Mouse (Mus musculus) kidney, embryonic 14.5 days (tissue): ENCODE data around the gene Flna. TPM values are rescaled to one million over a fixed set of nuclear protein-coding genes. Genes with fewer than 3 reads are reported as not detected.
A peak's percentile ranks its signal among the peaks of the same experiment; 100 is the strongest.

Experiments used
- ATAC-seq: fragments of 200-750 bp; cut with Nextera tagmentation; 2 replicates; pipeline ENCODE4 v1.8.0; 2017; ENCODE audit warnings: moderate number of reproducible peaks, mild to moderate bottlenecking, moderate TSS enrichment, moderate library complexity; ENCODE audit not compliant: low FRiP score, low TSS enrichment
- H3K27ac ChIP-seq: fragments of 300-500 bp; sonication (generic); 2 replicates; pipeline ENCODE4 v1.5.1; 2014; ENCODE audit warnings: low read depth, mild to moderate bottlenecking, low read length, moderate library complexity, mixed read lengths
- H3K27me3 ChIP-seq: fragments of 300-500 bp; sonication (generic); 2 replicates; pipeline ENCODE4 v1.6.1; 2014; ENCODE audit warnings: mild to moderate bottlenecking, low read length; ENCODE audit not compliant: control insufficient read depth, insufficient read depth
- H3K36me3 ChIP-seq: fragments of 300-500 bp; sonication (generic); 2 replicates; pipeline ENCODE4 v1.6.1; 2014; ENCODE audit warnings: low read length, mixed read lengths; ENCODE audit not compliant: control insufficient read depth, insufficient read depth
- H3K4me1 ChIP-seq: fragments of 300-500 bp; sonication (generic); 2 replicates; pipeline ENCODE4 v1.6.1; 2014; ENCODE audit warnings: low read length, mixed read lengths; ENCODE audit not compliant: control insufficient read depth, insufficient read depth
- H3K4me2 ChIP-seq: fragments of 300-500 bp; sonication (generic); replicated peaks from 2 replicates; pipeline ENCODE4 v1.6.1; 2014; ENCODE audit warnings: low read depth, mild to moderate bottlenecking, low read length
- H3K4me3 ChIP-seq: fragments of 300-500 bp; sonication (generic); 2 replicates; pipeline ENCODE4 v1.5.1; 2014; ENCODE audit warnings: mild to moderate bottlenecking, low read length
- H3K9ac ChIP-seq: fragments of 300-500 bp; sonication (generic); 2 replicates; pipeline ENCODE4 v1.6.1; 2014; ENCODE audit warnings: low read depth, mild to moderate bottlenecking, low read length, moderate library complexity
- H3K9me3 ChIP-seq: fragments of 300-500 bp; sonication (generic); 2 replicates; pipeline ENCODE4 v1.6.1; 2016; ENCODE audit warnings: low read length; ENCODE audit not compliant: control insufficient read depth
- WGBS: fragments of 180-500 bp; shearing (Covaris S2); extraction: QIAGEN DNeasy Blood & Tissue Kit; methylation state at CpG from one replicate; pipeline ENCODE4 v1.1.7; 2014; 5-methylcytosine and 5-hydroxymethylcytosine counted together
- polyA plus RNA-seq: library from polyadenylated mRNA; unstranded; fragments of >200 nt; fragmentation: Nextera tagmentation; extraction: Ambion mirVana; gene quantifications from 2 replicates; pipeline ENCODE4 v1.2.1, GENCODE M21; 2014

Gene Flna
- polyA plus RNA-seq, 1 experiment from 2014 or later, result 315 TPM

DNA sequence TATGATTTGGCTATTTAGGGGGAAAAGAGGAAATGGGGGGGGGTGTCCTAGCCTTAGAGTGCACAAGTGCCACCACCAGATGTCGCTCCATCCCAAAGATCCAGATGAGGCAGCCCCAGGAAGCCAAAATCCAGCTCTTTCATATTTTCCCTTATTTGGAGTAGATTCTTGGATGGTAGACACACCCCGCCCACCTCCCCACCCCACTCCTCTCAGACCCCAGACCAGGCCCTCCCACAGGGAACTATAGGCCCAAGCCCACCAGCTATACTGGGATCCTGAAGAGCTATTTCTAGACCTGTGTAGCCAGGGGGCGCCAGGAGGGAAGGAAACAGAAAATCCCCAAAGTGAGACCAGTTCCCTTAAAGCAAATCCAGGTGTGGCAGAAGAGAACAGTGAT, 969 bp downstream of the Flna start:
- peak; percentile 13; the same call in 1 of the 2 replicates for ATAC-seq
- Histone ChIP-seq H3K27ac (no peak overlapping the region), H3K4me1 (no peaks in the 10 kb centered on the region), H3K4me3 (peak overlapping the region; percentile 39; the same call in 1 of the 2 replicates), H3K27me3 (no peaks in the 10 kb centered on the region), H3K9me3 (no peaks in the 10 kb centered on the region), H3K36me3 (no peaks in the 10 kb centered on the region), H3K4me2 (peak overlapping the region; percentile 47), H3K9ac (no peak overlapping the region)
- WGBS, result 21% methylated on average over 3 of the region's 3 CpGs

DNA sequence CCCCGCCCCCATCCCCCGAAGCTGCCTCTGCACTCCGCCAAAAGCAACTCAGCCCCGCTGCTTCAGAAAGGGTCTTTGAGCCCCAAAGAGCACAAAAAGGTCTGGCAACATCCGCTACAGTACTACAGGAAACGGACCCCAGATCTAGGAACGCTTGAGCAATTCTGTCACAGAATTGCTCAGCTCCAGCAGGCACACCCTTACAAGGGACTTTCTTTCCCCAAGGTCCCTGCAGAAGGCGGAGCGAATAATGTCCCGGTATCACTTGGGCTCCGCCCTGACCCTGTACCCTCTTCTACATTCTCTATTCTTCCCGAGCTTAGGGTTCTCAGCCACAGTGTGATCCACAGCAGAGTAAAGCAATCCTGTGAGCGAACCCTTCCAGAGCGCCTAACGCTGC, 2.9 kb downstream of the Flna start:
- H3K9me3 ChIP-seq, result no peaks in the 10 kb centered on the region
- peak overlapping the region; percentile 25; the same call in 1 of the 2 replicates for H3K9ac ChIP-seq
- ATAC-seq, result peak; percentile 33
- H3K36me3 ChIP-seq, result peaks cover 16% of the 10 kb centered on the region
- H3K4me1 ChIP-seq, result no peaks in the 10 kb centered on the region
- no peaks in the 10 kb centered on the region for H3K27me3 ChIP-seq
- 30% methylated on average over 15 of the region's 15 CpGs for WGBS
- peak overlapping the region; percentile 60 for H3K4me3 ChIP-seq
- peak overlapping the region; percentile 66 for H3K27ac ChIP-seq
- H3K4me2 ChIP-seq, result peak overlapping the region; percentile 37

DNA sequence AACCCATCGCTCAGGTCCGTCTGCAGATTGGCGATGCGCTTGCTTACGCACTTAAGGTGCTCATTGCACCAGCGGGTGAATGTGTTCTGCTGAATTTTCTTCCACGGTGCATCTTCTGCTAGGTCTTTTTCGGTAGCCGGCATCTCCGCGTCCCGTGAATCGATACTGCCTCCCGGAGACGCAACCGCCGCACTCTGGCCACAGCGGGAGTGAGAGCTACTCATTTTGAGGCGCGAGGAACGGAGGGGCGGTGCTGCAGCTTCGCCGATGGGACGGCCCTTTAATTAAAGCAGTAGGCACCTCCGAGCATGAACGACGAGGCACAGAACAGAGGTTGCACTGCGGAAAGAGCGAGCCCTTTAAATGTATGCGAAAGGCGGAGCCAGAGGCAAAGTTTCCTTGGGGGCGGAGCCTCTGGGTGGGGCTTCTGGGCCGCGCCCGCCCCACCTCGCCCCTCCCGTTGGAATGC, 3.4 kb downstream of the Flna start:
- Histone ChIP-seq H3K36me3 (peaks cover 21% of the 10 kb centered on the region), H3K9me3 (no peaks in the 10 kb centered on the region), H3K4me1 (no peaks in the 10 kb centered on the region), H3K27ac (peak overlapping the region; percentile 86), H3K4me2 (peak overlapping the region; percentile 52), H3K27me3 (no peaks in the 10 kb centered on the region), H3K4me3 (peak overlapping the region; percentile 60), H3K9ac (peak overlapping the region; percentile 74)
- WGBS, result 22% methylated on average over 38 of the region's 38 CpGs
- peak; percentile 89 for ATAC-seq

DNA sequence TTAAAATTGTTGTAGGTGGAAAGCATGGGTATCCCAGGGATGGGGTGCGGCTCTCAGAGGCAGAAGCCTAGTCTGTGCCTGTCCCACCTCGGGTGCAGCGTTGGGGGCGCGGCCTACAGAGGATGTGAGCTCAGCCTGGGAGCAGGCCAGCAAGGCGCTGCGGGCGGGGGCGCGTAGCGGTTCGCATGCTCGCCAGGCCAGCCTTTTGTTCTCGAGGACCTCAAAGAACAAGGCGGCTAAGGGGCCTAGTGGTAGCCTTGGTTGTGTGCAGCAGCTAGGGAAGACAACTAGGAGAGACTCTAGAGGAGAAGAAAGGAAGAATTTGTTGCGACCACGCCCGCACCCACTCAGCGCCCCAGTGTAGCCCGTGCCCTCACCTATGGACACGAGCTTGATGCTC, 3.9 kb downstream of the Flna start:
- no peaks in the 10 kb centered on the region for H3K4me1 ChIP-seq
- H3K4me3 ChIP-seq, result peak overlapping the region; percentile 60
- peak overlapping the region; percentile 74 for H3K9ac ChIP-seq
- peak overlapping the region; percentile 86 for H3K27ac ChIP-seq
- 39% methylated on average over 21 of the region's 21 CpGs for WGBS
- ATAC-seq, result peak; percentile 43; the same call in 1 of the 2 replicates
- H3K36me3 ChIP-seq, result peaks cover 26% of the 10 kb centered on the region
- no peaks in the 10 kb centered on the region for H3K9me3 ChIP-seq
- no peaks in the 10 kb centered on the region for H3K27me3 ChIP-seq
- peak overlapping the region; percentile 52 for H3K4me2 ChIP-seq

DNA sequence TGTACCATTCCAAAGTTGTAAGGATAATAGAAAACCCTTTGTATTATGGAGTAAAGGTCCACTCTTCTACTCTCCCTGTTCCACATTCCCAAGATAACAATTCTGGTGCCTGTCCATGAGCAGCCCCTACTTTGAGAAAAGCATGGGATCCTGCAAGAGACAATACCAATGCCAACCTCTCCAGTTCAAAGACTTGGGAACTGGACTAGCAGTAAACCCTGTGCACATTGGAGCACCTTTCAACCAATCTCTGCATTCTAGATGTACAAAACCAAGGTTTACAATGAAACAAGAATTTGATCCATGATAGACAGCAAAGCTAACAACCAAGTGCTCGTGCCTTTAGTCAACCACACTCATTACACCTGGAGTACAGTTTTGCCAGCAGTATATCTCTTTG, 4.5 kb downstream of the Flna start:
- ATAC-seq, result no peak
- H3K9ac ChIP-seq, result peak overlapping the region; percentile 74
- 26% methylated on average over 1 of the region's 1 CpGs for WGBS
- H3K4me1 ChIP-seq, result no peaks in the 10 kb centered on the region
- peaks cover 32% of the 10 kb centered on the region for H3K36me3 ChIP-seq
- H3K9me3 ChIP-seq, result no peaks in the 10 kb centered on the region
- peak overlapping the region; percentile 60 for H3K4me3 ChIP-seq
- no peaks in the 10 kb centered on the region for H3K27me3 ChIP-seq
- peak overlapping the region; percentile 86 for H3K27ac ChIP-seq
- H3K4me2 ChIP-seq, result peak overlapping the region; percentile 52

DNA sequence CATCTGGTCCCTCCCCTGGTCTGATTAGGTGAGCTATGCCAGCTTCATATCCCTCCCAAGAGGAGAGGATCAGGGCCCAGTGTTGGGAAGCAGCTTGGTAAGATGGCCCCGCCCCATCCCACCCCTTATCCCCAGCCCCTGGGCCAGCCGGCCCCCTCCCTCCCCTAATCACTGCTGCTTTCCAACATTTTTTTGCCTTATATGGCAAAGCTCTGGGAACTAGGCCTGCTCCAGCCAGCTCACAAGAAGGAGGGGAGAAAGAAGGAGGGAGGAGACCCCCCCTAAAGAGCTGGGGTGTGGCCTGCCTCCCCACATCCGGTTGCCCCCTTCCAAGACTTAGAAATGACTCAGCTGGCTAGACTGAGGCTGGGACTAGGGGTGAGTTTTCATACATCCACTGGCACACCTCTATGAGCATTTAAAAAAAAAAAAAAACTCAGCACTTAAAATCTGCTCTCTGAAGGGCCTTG, 5.0 kb downstream of the Flna start:
- Histone ChIP-seq H3K36me3 (peaks cover 37% of the 10 kb centered on the region), H3K4me2 (peak overlapping the region; percentile 52), H3K27me3 (no peaks in the 10 kb centered on the region), H3K9ac (peak overlapping the region; percentile 74), H3K4me1 (no peaks in the 10 kb centered on the region), H3K4me3 (peak overlapping the region; percentile 60), H3K27ac (peak overlapping the region; percentile 86; the same call in 1 of the 2 replicates), H3K9me3 (no peaks in the 10 kb centered on the region)
- 12% methylated on average over 3 of the region's 3 CpGs for WGBS
- ATAC-seq, result peak; percentile 60

DNA sequence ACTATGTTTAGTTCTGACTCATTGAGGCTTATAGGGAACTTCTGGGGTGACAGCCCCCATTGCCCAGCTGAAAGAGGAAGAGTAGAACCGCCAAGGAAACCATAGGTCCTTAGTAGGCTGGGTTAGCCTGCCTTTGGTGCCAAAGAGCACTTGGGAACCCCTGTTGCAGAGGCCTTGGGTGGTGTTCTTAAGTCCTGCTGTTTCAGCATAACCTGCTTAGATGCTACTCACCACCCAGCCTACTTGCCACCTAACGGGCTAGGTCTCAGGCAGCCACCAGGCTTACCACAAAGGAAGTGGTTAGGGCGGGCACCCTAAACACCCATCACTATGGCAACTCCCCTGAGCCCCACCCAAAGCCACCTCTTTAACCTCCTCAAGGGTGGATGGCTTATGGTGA, 5.8 kb downstream of the Flna start:
- 63% methylated on average over 3 of the region's 3 CpGs for WGBS
- no peak overlapping the region for H3K27ac ChIP-seq
- peak overlapping the region; percentile 60 for H3K4me3 ChIP-seq
- no peaks in the 10 kb centered on the region for H3K4me1 ChIP-seq
- H3K9ac ChIP-seq, result peak overlapping the region; percentile 51; the same call in 1 of the 2 replicates
- H3K36me3 ChIP-seq, result peaks cover 45% of the 10 kb centered on the region
- peak overlapping the region; percentile 52 for H3K4me2 ChIP-seq
- no peak for ATAC-seq
- no peaks in the 10 kb centered on the region for H3K27me3 ChIP-seq
- H3K9me3 ChIP-seq, result no peaks in the 10 kb centered on the region

DNA sequence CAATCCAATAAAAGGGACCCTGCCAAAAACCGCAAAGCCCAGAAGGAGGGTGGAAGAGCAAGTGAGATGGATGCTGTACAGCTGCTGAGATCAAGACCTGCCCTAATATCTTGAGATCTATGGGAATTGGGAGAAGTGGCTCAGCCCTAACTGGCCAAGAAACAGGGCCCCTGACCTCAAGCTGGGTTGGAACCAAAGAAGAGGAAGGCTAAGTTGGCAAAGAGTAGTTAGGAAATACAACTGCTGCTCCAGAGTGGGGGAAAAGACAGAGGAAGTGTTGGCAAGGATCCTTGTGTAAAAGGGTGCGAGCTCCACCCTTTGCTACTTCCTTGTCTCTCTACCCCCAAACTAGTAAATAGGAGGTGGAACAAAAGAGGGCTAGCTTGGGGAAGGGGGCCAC, 6.2 kb downstream of the Flna start:
- Histone ChIP-seq H3K9ac (no peak overlapping the region), H3K27ac (no peak overlapping the region), H3K27me3 (no peaks in the 10 kb centered on the region), H3K4me1 (no peaks in the 10 kb centered on the region), H3K36me3 (peaks cover 48% of the 10 kb centered on the region), H3K4me2 (peak overlapping the region; percentile 52), H3K9me3 (no peaks in the 10 kb centered on the region), H3K4me3 (peak overlapping the region; percentile 60)
- no peak for ATAC-seq
- 88% methylated on average over 2 of the region's 2 CpGs for WGBS

DNA sequence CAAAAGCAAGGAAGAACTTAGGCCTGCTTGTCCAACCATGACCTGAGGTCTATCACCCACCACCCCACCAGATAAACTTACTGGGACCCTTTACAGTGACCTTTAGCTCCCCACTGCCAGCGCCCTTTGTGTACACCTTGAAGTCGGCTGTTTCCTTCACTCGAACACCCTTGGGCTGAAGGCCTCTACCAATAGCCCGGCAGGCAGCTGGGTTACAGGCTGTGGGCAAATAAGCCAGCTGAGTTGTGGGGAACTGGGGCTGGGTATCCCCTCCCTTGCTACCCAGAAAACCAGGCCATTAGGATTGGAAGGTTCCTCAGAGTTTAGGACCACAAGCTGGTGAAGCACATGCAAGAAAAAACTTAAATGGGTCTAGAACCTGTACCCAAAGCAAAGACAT, 9.3 kb downstream of the Flna start:
- Histone ChIP-seq H3K36me3 (peaks cover 73% of the 10 kb centered on the region), H3K4me3 (no peak overlapping the region), H3K27me3 (no peaks in the 10 kb centered on the region), H3K4me1 (no peaks in the 10 kb centered on the region), H3K9ac (no peak overlapping the region), H3K4me2 (no peak overlapping the region), H3K9me3 (no peaks in the 10 kb centered on the region), H3K27ac (no peak overlapping the region)
- no peak for ATAC-seq
- WGBS, result 95% methylated on average over 4 of the region's 4 CpGs
